Mouse (Mus musculus) MEL (cell line): ENCODE measurements around the gene Gnaq. TPM values are rescaled to one million over a fixed set of nuclear protein-coding genes. Genes with fewer than 3 reads are reported as not detected.

ENCODE experiments used
- DNase-seq: peaks from one replicate; pipeline ENCODE4 v3.0.0; 2011; ENCODE audit warnings: low read depth, low spot score
- H3K27ac ChIP-seq: 2 replicates; pipeline ENCODE4 v1.5.1; 2012; ENCODE audit warnings: low read depth, mild to moderate bottlenecking, control low read depth, low read length, moderate library complexity; ENCODE audit not compliant: control insufficient read depth
- H3K27me3 ChIP-seq, 2 experiments: fragments of 150-350 bp in 1 of 2; sonication (generic) in 1 of 2; 2 replicates each; pipeline ENCODE4 v1.6.1; 2012; ENCODE audit warnings: low read length in 2 of 2, mild to moderate bottlenecking in 2 of 2, improper control_type of control experiment in 1 of 2, moderate library complexity in 1 of 2; ENCODE audit not compliant: insufficient read depth in 2 of 2, control insufficient read depth in 1 of 2
- H3K36me3 ChIP-seq, 2 experiments: 2 replicates each; pipeline ENCODE4 v1.6.1; 2012 to 2014; ENCODE audit warnings: low read length in 2 of 2, improper control_type of control experiment in 1 of 2, inconsistent platforms in 1 of 2, mild to moderate bottlenecking in 1 of 2; ENCODE audit not compliant: insufficient read depth in 2 of 2, control insufficient read depth in 1 of 2
- H3K4me1 ChIP-seq, 2 experiments: fragments of 150-350 bp in 1 of 2; sonication (generic) in 1 of 2; 2 replicates each; pipeline ENCODE4 v1.6.1; 2012; ENCODE audit warnings: low read length in 2 of 2, improper control_type of control experiment in 1 of 2, mild to moderate bottlenecking in 1 of 2; ENCODE audit not compliant: insufficient read depth in 2 of 2, control insufficient read depth in 1 of 2
- H3K4me3 ChIP-seq, 2 experiments: fragments of 150-350 bp in 1 of 2; sonication (generic) in 1 of 2; 2 replicates each; pipeline ENCODE4 v1.5.1; 2012; ENCODE audit warnings: low read depth in 2 of 2, low read length in 2 of 2, mild to moderate bottlenecking in 2 of 2, moderate library complexity in 2 of 2, control low read depth in 1 of 2, improper control_type of control experiment in 1 of 2; ENCODE audit not compliant: control insufficient read depth in 1 of 2, insufficient read depth in 1 of 2
- H3K79me2 ChIP-seq: 2 replicates; pipeline ENCODE4 v1.6.1; 2012; ENCODE audit warnings: mild to moderate bottlenecking, low read length, moderate library complexity; ENCODE audit not compliant: control insufficient read depth, poor library complexity, insufficient read depth
- H3K9ac ChIP-seq: 2 replicates; pipeline ENCODE4 v1.6.1; 2012; ENCODE audit warnings: low read depth, mild to moderate bottlenecking, control low read depth, low read length, moderate library complexity; ENCODE audit not compliant: control insufficient read depth, poor library complexity, severe bottlenecking
- H3K9me3 ChIP-seq: fragments of 150-350 bp; sonication (generic); replicated peaks from 2 replicates; pipeline ENCODE4 v1.6.1; 2012; ENCODE audit warnings: mild to moderate bottlenecking, low read length, improper control_type of control experiment, moderate library complexity; ENCODE audit not compliant: insufficient read depth
- CTCF ChIP-seq, 3 experiments: IDR thresholded peaks in 2 of 3; conservative IDR thresholded peaks in 1 of 3; 2 replicates each; pipeline ENCODE4 v1.5.1; 2011 to 2012; ENCODE audit warnings: low read length in 3 of 3, low read depth in 2 of 3, mild to moderate bottlenecking in 2 of 3, improper control_type of control experiment in 1 of 3, inconsistent platforms in 1 of 3, mixed read lengths in 1 of 3, moderate library complexity in 1 of 3; ENCODE audit not compliant: control insufficient read depth in 1 of 3, insufficient read depth in 1 of 3, poor library complexity in 1 of 3, severe bottlenecking in 1 of 3
- HCFC1 ChIP-seq: IDR thresholded peaks from 2 replicates; pipeline ENCODE4 v1.6.1; 2012; ENCODE audit warnings: low read depth, mild to moderate bottlenecking, inconsistent platforms, low read length, improper control_type of control experiment, moderate library complexity
- JUND ChIP-seq: IDR thresholded peaks from 2 replicates; pipeline ENCODE4 v1.6.1; 2011; ENCODE audit warnings: low read depth, mild to moderate bottlenecking, improper control_type of control experiment, low read length
- MAFK ChIP-seq: IDR thresholded peaks from 2 replicates; pipeline ENCODE4 v1.6.1; 2011; ENCODE audit warnings: low read depth, mild to moderate bottlenecking, low read length, improper control_type of control experiment, borderline replicate concordance
- MAX ChIP-seq: IDR thresholded peaks from 2 replicates; pipeline ENCODE4 v1.6.1; 2011; ENCODE audit warnings: low read length, improper control_type of control experiment
- MEF2A ChIP-seq: IDR thresholded peaks from 2 replicates; pipeline ENCODE4 v1.6.1; 2014; ENCODE audit warnings: low read depth, mild to moderate bottlenecking, inconsistent platforms, low read length, improper control_type of control experiment; ENCODE audit not compliant: poor library complexity, insufficient replicate concordance, severe bottlenecking; ENCODE audit errors: extremely low read depth
- MYB ChIP-seq: IDR thresholded peaks from 2 replicates; pipeline ENCODE4 v1.6.1; 2011; ENCODE audit warnings: mild to moderate bottlenecking, low read depth, low read length, improper control_type of control experiment
- MYC ChIP-seq: IDR thresholded peaks from 2 replicates; pipeline ENCODE4 v1.6.1; 2011; ENCODE audit warnings: low read depth, mild to moderate bottlenecking, low read length, improper control_type of control experiment, moderate library complexity
- POLR2A ChIP-seq, 2 experiments: IDR thresholded peaks; 2 replicates each; pipeline ENCODE4 v1.6.1; 2011 to 2012; ENCODE audit warnings: low read length in 2 of 2, mild to moderate bottlenecking in 2 of 2, control low read depth in 1 of 2, improper control_type of control experiment in 1 of 2, low read depth in 1 of 2, moderate library complexity in 1 of 2; ENCODE audit not compliant: control insufficient read depth in 1 of 2, insufficient read depth in 1 of 2, poor library complexity in 1 of 2
- POLR2AphosphoS5 ChIP-seq: IDR thresholded peaks from 2 replicates; pipeline ENCODE4 v1.6.1; 2012; ENCODE audit warnings: low read depth, borderline replicate concordance, mild to moderate bottlenecking, inconsistent platforms, low read length, moderate library complexity, mixed read lengths
- RAD21 ChIP-seq: IDR thresholded peaks from 2 replicates; pipeline ENCODE4 v1.6.1; 2011; ENCODE audit warnings: mild to moderate bottlenecking, low read depth, low read length, improper control_type of control experiment
- RCOR1 ChIP-seq: IDR thresholded peaks from 2 replicates; pipeline ENCODE4 v1.6.1; 2012; ENCODE audit warnings: low read depth, mild to moderate bottlenecking, inconsistent platforms, low read length, improper control_type of control experiment
- SIN3A ChIP-seq: IDR thresholded peaks from 2 replicates; pipeline ENCODE4 v1.6.1; 2012; ENCODE audit warnings: low read length, improper control_type of control experiment, inconsistent platforms
- SMC3 ChIP-seq: IDR thresholded peaks from 2 replicates; pipeline ENCODE4 v1.6.1; 2011; ENCODE audit warnings: low read depth, low read length, improper control_type of control experiment
- TAL1 ChIP-seq: IDR thresholded peaks from 2 replicates; pipeline ENCODE4 v1.6.1; 2012; ENCODE audit warnings: mild to moderate bottlenecking, inconsistent platforms, low read length, moderate library complexity, mixed read lengths
- TCF12 ChIP-seq: IDR thresholded peaks from 2 replicates; pipeline ENCODE4 v1.6.1; 2014; ENCODE audit warnings: low read depth, mild to moderate bottlenecking, inconsistent platforms, low read length, improper control_type of control experiment, moderate library complexity
- USF1 ChIP-seq: IDR thresholded peaks from 2 replicates; pipeline ENCODE4 v1.6.1; 2014; ENCODE audit warnings: low read depth, mild to moderate bottlenecking, inconsistent platforms, low read length, improper control_type of control experiment, moderate library complexity
- USF2 ChIP-seq, 2 experiments: IDR thresholded peaks; 2 replicates each; pipeline ENCODE4 v1.6.1; 2011 to 2012; ENCODE audit warnings: improper control_type of control experiment in 2 of 2, low read length in 2 of 2, borderline replicate concordance in 1 of 2, inconsistent platforms in 1 of 2, low read depth in 1 of 2, mild to moderate bottlenecking in 1 of 2; ENCODE audit not compliant: insufficient read depth in 1 of 2
- ZMIZ1 ChIP-seq: IDR thresholded peaks from 2 replicates; pipeline ENCODE4 v1.6.1; 2012; ENCODE audit warnings: low read depth, mild to moderate bottlenecking, inconsistent platforms, low read length, improper control_type of control experiment, moderate library complexity
- ZNF384 ChIP-seq: IDR thresholded peaks from 2 replicates; pipeline ENCODE4 v1.6.1; 2012; ENCODE audit warnings: low read depth, mild to moderate bottlenecking, inconsistent platforms, low read length, improper control_type of control experiment
- polyA plus RNA-seq, 2 experiments: library from polyadenylated mRNA; stranded (reverse) in 1 of 2; unstranded in 1 of 2; fragments of >175 nt in 1 of 2; fragments of >200 nt in 1 of 2; gene quantifications; 2 replicates each; pipeline versions ENCODE4 v1.2.1 to v1.2.4; 2012; ENCODE audit warnings: low replicate concordance in 2 of 2, low read depth in 1 of 2; ENCODE audit not compliant: insufficient read length in 2 of 2, insufficient read depth in 1 of 2, missing spikeins in 1 of 2
- total RNA-seq: library from RNA; depleted of rRNA; stranded (reverse); fragments of 300-350 nt; gene quantifications from 2 replicates; pipeline ENCODE4 v1.2.3, GENCODE M21; 2012

The Gnaq gene
- total and polyA plus RNA-seq, 3 experiments = not detected

- Histone ChIP-seq H3K36me3 (no peaks in the 10 kb centered on the region; a peak in 1 of 4 replicates), H3K27me3 (peaks cover 3 to 7% of the 10 kb centered on the region in 2 experiments), H3K27ac (no peak overlapping the region)
- no peak for DNase-seq
- TF ChIP-seq POLR2AphosphoS5 = no peak
- TF ChIP-seq SMC3 = no peak
- TF ChIP-seq POLR2A (IDR thresholded peaks at IDR 0.05; ENCODE audit: control insufficient read depth in 1 of 2, insufficient read depth in 1 of 2, low read depth in 1 of 2, low read length in 2 of 2, poor library complexity in 1 of 2) = no peak
- no peak for TF ChIP-seq CTCF (IDR thresholded peaks at IDR 0.05 in 2 of 3, conservative IDR thresholded peaks at IDR 0.05 in 1 of 3; ENCODE audit: control insufficient read depth in 1 of 3, insufficient read depth in 1 of 3, low read depth in 2 of 3, low read length in 3 of 3, poor library complexity in 1 of 3, severe bottlenecking in 1 of 3)
- TF ChIP-seq RAD21 = no peak
- no peak for TF ChIP-seq TCF12
- no peak for TF ChIP-seq MYB
- TF ChIP-seq USF1 = no peak
- TF ChIP-seq JUND = no peak
- no peak for TF ChIP-seq RCOR1
- TF ChIP-seq MAFK = no peak
- TF ChIP-seq, all 39 proteins: peak for 0
- no peaks in the 10 kb centered on the region for H3K4me1 ChIP-seq
- no peaks in the 10 kb centered on the region for H3K79me2 ChIP-seq
- H3K9me3 ChIP-seq = no peaks in the 10 kb centered on the region
- H3K4me3 ChIP-seq = no peak overlapping the region
- no peak overlapping the region for H3K9ac ChIP-seq
Observed at GRCm38 (mm10) chr19:16251819-16252218, 119.2 kb downstream of the Gnaq start.

GRCm38 (mm10) chr19:16252696-16253095, 120.1 kb downstream of the Gnaq start:
- Histone ChIP-seq H3K79me2 (no peaks in the 10 kb centered on the region), H3K9me3 (no peaks in the 10 kb centered on the region), H3K36me3 (no peaks in the 10 kb centered on the region; a peak in 1 of 4 replicates), H3K27me3 (peaks cover 3 to 7% of the 10 kb centered on the region in 2 experiments), H3K4me3 (no peak overlapping the region), H3K9ac (no peak overlapping the region), H3K4me1 (no peaks in the 10 kb centered on the region), H3K27ac (no peak overlapping the region)
- TF ChIP-seq MYC (no peak), HCFC1 (no peak), ZNF384 (no peak), TAL1 (no peak), USF2 (IDR thresholded peaks at IDR 0.05; ENCODE audit: borderline replicate concordance in 1 of 2, insufficient read depth in 1 of 2, low read depth in 1 of 2, low read length in 2 of 2) (no peak), ZMIZ1 (no peak), MEF2A (no peak), MAX (no peak), SIN3A (no peak)
- DNase-seq = peak; percentile 27
